Mouse (Mus musculus) lung, adult 18-20 months (tissue): Measurements from ENCODE around the gene Xaf1.
A peak's percentile ranks its signal among the peaks of the same experiment; 100 is the strongest.
"Not testable (repeated sequence)": the region's sequence is repeated elsewhere in the genome, so short reads cannot be mapped to it uniquely, and the experiment has no call there.

Experiments used
- DNase-seq, 2 experiments: peaks; one replicate each; pipeline ENCODE4 v3.0.0; 2022; ENCODE audit warnings: mixed read lengths in 2 of 2

Gene Xaf1

DNA sequence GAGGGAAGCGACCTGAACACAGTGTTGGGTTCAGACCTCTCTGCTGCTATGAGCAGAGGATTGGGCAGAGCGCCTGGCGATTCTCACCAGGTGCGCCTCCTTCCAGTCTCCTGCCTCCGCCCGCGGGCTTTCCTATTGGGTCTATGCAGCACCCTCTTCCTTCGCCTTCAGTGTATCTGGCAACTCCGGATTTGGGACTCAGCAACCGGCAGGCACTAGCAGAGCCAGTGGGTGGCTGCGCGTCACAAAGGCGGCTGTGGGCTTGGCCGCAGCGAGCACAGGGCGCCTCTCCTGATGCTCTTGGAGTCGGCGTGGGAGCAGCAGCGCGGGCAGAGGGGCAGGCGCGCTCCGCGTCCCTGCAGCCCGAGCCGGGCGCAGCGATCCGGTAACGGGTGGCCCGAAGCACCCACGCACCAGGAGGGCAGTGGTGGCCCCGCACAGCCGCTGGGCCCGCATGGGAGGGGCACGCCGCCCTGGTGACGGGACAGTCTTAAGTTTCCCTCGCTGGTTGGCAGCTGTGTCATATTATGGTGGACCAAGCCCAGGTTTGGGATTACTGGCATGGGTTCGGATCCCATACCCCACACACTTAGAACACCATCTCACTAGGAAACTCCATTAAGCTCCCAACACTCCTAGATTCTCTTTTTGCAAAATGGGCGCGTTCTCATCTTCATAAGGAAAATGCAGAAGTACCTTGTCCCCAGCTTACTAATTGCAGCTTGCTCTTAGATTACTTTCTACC is 12.9 kb downstream of the Xaf1 start, which contains the start of gene Fbxo39:
TSS of gene Fbxo39 (plus strand) at position 294 of the 745 bp plus-strand sequence.
- DNase-seq, result no peak

GRCm38 (mm10) chr11:72318026-72318425 is 16.6 kb downstream of the Xaf1 start:
- no peak for DNase-seq

GRCm38 (mm10) chr11:72324431-72324830 is 23.0 kb downstream of the Xaf1 start:
- DNase-seq, result no peak

DNA sequence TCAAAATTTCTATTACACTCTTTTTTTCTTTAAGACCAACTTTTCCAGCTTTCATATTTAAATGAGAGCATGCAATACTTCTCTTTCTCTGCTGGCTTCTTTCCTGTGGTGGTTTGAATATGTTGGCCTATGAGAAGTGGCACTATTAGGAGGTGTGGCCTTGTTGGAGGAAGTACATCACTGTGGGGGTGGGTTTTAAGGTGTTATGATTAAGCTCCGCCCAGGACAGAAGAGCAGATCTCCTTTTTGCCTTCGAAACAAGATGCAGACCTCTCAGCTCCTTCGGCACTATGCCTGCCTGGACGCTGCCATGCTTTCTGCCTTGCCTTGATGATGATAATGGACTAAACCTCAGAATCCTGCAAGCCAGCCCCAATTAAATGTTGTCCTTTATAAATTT is 24.3 kb downstream of the Xaf1 start:
- no peak for DNase-seq

GRCm38 (mm10) chr11:72332951-72333667 is 31.7 kb downstream of the Xaf1 start:
- DNase-seq, result no peak

DNA sequence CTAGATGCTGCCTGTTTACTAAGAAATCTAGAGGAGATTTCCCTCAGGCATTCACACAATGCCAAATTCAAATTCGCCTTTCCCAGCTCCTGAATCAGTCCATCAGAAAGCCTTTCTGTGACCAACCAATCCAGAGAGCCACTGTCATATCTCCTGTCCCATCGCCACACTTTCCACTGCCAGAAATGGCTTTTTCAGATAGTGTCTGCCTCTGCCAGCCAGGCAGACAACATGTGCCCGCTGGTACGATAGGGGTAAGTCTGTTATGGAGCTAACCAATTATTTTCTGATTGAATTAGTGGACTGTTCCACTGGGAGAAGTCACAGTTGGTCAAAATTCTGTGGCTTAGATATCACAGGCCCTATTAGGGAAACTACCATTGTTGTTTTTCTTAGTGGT is 33.2 kb downstream of the Xaf1 start:
- DNase-seq, result no peak

DNA sequence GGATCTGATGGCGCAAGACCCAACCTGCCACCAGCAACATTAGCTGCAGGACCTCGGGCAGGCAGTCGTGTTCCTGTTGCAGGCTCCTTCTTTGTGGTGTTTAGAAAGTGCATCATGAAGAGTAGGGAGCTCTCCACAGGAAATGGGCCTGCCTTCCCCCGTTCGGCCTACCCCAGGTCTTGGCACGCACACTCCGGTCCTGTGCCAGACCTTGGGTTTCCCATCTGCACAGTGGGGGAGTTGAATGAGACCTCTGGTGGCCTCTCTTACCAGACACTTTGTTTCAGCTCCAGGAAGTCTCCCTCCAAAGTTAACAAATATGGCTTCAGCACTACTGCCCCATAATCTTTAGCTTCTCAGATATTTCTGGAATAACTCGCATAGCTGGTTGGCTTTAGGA is 35.3 kb downstream of the Xaf1 start:
- DNase-seq, result no peak

GRCm38 (mm10) chr11:72338437-72338871 is 37.0 kb downstream of the Xaf1 start:
- DNase-seq, result no peak

GRCm38 (mm10) chr11:72339716-72340115 is 38.3 kb downstream of the Xaf1 start:
- no peak for DNase-seq

- DNase-seq, result peak; percentile 46 to 59
Observed at GRCm38 (mm10) chr11:72342549-72343237, 41.3 kb downstream of the Xaf1 start.

GRCm38 (mm10) chr11:72343238-72343625 is 41.8 kb downstream of the Xaf1 start:
- not testable (repeated sequence) for DNase-seq

- peak; percentile 25 to 33 for DNase-seq
Observed at GRCm38 (mm10) chr11:72343904-72344303, 42.5 kb downstream of the Xaf1 start.

DNA sequence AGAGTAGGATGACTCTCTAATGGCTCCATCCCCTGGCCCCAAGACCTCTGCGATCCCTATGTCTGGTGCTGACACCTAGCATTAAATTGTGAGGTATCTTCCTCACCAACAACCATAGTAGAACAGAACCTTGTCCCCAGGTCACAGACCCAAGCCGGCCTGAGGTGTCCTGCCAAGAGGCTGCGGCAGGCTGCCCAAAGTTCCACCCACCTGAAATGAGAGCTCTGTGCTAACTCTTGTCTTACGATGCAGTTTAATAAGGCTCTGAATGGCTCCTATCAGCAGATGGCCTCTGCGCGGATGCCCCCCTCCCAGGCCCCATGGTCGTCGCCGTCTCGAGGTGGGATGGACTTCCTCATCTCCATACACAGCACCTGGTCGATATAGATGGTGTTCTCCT is 43.1 kb downstream of the Xaf1 start:
- no peak for DNase-seq

- DNase-seq, result no peak
Observed at GRCm38 (mm10) chr11:72348563-72348962, 47.1 kb downstream of the Xaf1 start.

DNA sequence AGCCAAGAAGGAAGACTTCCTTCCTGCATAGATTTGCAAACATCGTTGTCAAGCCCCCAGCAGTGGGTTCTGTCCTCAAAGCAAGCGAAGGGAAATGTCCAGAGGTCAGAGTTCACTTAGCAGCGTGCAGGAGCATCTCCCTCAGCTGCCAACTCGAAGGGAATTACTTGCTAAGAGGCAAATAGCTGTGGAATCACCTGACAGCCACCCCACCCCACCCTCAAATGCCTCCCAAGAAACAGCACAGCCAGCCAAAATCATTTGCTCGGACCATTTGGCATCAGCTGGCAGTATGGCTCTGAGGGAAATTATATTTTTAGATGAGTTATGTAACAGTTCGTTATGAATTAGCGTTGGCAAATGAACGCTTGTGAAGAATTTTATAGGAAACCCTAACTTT is 47.6 kb downstream of the Xaf1 start:
- DNase-seq, result no peak

DNA sequence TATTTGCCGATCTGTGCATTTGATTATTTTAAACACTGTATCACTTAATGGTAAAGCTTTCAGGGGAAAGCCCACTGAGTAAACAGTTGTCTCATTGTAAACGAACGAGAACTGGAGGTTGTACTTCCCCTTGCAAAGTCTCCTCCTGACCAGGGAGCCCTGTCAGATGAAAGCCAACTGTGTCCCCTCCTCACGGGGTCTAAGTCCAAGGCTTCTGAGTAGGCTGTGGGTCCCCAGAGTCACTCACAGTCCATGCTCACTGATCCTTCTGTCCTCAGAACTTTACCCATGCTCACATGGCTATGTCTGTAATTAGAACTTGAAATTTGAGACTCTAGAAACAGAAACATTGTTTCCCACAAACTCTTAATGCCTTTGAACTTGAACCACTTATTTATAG is 48.2 kb downstream of the Xaf1 start:
- no peak for DNase-seq

DNA sequence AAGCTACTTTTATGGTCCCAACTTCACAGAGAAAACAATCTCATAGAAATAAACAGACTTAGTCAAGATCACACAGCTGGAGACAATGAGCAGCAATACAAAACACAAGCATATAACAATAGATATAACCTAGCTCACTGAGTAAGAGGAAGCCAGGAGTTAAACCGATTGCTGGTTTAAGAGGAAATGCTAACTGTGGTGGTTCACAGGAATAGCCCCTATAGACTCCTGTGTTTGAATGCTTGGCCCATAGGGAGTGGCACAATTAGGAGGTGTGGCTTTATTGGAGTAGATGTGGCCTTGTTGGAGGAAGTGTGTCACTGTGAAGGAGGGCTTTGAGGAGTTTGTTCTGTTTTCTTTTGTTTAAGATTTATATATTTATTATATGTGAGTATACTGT is 50.8 kb downstream of the Xaf1 start:
- no peak for DNase-seq

DNA sequence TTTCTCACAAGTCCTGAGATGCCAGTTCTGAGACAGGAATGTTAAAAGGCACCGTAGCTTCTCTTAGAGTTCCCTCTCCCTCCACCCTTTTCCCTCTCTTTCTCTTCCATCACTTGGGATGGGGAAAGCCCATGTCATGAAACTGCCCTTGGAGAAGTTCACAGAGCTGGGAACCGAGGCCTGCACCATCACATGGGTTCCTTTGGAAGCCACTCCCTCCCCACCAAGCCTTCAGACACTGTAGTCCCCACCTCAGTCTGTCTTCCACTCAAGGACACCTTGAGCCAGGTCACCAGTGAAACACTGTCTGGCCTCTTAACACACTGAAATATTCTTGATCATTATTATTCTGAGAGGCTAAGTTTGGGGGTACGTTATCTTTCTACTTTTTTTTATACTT is 51.8 kb downstream of the Xaf1 start:
- no peak for DNase-seq

- DNase-seq, result peak; percentile 64 to 65
Observed at GRCm38 (mm10) chr11:72354971-72355728, 53.7 kb downstream of the Xaf1 start.

GRCm38 (mm10) chr11:72361385-72362346 is 60.2 kb downstream of the Xaf1 start:
- DNase-seq, result peak; percentile 52 to 78

DNA sequence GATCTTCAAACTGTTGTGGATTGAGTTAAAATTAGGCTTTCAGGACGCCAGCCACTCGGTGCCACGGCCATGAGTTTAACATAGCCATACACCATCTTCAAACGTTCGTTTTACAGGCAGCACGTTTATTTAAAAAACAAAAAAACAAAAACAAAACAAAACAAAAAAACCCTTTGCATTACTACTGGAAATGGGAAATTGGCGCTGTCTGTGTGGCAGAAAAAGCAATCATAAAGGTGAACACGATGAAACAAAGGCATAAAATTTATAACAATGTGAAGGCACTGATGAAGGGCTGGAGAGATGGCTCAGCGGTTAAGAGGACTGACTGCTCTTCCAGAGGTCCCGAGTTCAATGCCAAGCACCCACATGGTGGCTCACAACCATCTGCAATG is 60.9 kb downstream of the Xaf1 start, which contains the start of gene Tekt1:
TSS of gene Tekt1 (minus strand) at position 96 of the 395 bp plus-strand sequence.
- no peak for DNase-seq
